Mouse (Mus musculus): ENCODE measurements around the gene Pdrg1.

The Pdrg1 gene

GRCm38 (mm10) chr2:152962091-152962793, 53.0 kb downstream of the Pdrg1 start, which contains the start of gene Ttll9:
Gene Ttll9 (plus strand): TSS chr2:152962485.
- in situ Hi-C loops (cut with MboI; ENCODE audit: low sequenced_read_pairs) = no loop called here

All from CH12F3 (cell line).